Mouse (Mus musculus) midbrain, embryonic 10.5 days (tissue): ENCODE measurements around the gene Pak6. TPM values are rescaled to one million over a fixed set of nuclear protein-coding genes. Genes with fewer than 3 reads are reported as not detected.

Source experiments
- DNase-seq: peaks from one replicate; pipeline ENCODE4 v3.0.0-alpha.2; 2017; ENCODE audit warnings: low spot score
- H3K27ac ChIP-seq: fragments of 300-500 bp; sonication (generic); replicated peaks from 2 replicates; pipeline ENCODE4 v1.5.1; 2016; ENCODE audit warnings: mild to moderate bottlenecking
- H3K27me3 ChIP-seq: fragments of 300-500 bp; sonication (generic); 2 replicates; pipeline ENCODE4 v1.6.1; 2016; ENCODE audit warnings: low read depth, mild to moderate bottlenecking; ENCODE audit not compliant: poor library complexity, severe bottlenecking
- H3K36me3 ChIP-seq: fragments of 300-500 bp; sonication (generic); 2 replicates; pipeline ENCODE4 v1.6.1; 2016; ENCODE audit warnings: mild to moderate bottlenecking, moderate library complexity
- H3K4me1 ChIP-seq: fragments of 300-500 bp; sonication (generic); 2 replicates; pipeline ENCODE4 v1.6.1; 2016
- H3K4me3 ChIP-seq: fragments of 300-500 bp; sonication (generic); 2 replicates; pipeline ENCODE4 v1.5.1; 2016; ENCODE audit warnings: mild to moderate bottlenecking, moderate library complexity
- H3K9me3 ChIP-seq: fragments of 300-500 bp; sonication (generic); replicated peaks from 2 replicates; pipeline ENCODE4 v1.6.1; 2016; ENCODE audit warnings: mild to moderate bottlenecking
- WGBS: fragments of 180-500 bp; shearing (Covaris S2); methylation state at CpG from one replicate; pipeline ENCODE4 v1.1.7; 2016; 5-methylcytosine and 5-hydroxymethylcytosine counted together
- polyA plus RNA-seq: library from polyadenylated mRNA; unstranded; fragments of >200 nt; fragmentation: Nextera tagmentation; extraction: Ambion mirVana; gene quantifications from 2 replicates; pipeline ENCODE4 v1.2.1, GENCODE M21; 2016

Gene Pak6
- polyA plus RNA-seq, 1 experiment from 2014 or later: 0.26 TPM

DNA sequence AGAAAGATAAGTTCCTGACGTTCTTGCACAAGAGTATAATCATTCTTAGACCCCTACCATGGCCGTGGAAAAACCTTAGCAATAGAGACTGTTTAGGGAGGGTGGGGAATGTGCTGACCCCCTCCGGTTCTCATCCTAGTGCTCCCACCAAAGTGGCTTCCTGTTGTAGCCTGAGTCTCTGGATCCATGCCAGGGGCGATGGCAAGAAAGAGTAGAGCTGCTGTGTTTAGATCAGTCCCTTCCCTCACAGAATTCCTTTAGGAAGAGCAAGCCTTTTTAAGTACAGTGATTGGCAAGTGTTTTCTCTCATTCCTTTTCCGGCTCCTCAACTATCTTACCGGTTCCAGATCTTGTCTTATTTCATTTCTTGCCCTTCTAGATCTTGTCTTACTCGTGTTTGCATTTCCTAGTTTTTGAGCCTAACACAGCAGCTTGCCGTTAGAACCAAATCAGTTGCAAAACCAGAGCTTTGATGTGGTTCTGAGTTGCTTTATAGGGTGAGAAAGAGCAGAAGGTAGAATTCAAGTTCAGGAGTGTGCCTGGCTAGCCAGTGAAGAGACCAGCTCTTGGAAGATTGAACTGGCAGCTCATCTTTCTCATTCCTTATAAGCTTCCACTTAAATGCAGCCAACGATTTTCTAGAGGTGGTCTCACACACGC lies 84.3 kb downstream of the Pak6 start:
- Histone ChIP-seq H3K4me1 (peaks cover 65% of the 10 kb centered on the region), H3K27ac (no peak overlapping the region), H3K9me3 (no peaks in the 10 kb centered on the region), H3K36me3 (peaks cover 20% of the 10 kb centered on the region), H3K4me3 (peak overlapping the region; percentile 98), H3K27me3 (peaks cover 41% of the 10 kb centered on the region)
- DNase-seq: no peak
- WGBS: 52% methylated on average over 10 of the region's 10 CpGs

Other genes with a start within 250 kb of the Pak6 start
- gene Srp14, start 183.6 kb upstream of the Pak6 start, polyA plus RNA-seq: 261 and 272 TPM in 2 replicates
- gene Bmf, start 113.6 kb upstream of the Pak6 start, polyA plus RNA-seq: 2.9 and 3.0 TPM in 2 replicates
- gene Bub1b, start 65.1 kb upstream of the Pak6 start, polyA plus RNA-seq: 146 and 150 TPM in 2 replicates
- gene Ankrd63, start 40.7 kb downstream of the Pak6 start, polyA plus RNA-seq: not detected in 2 replicates
- gene Plcb2, start 65.1 kb downstream of the Pak6 start, polyA plus RNA-seq: 0.09 and 0.34 TPM in 2 replicates
- 24.2 and 24.6 TPM in 2 replicates for gene Inafm2, start 82.5 kb downstream of the Pak6 start, polyA plus RNA-seq
- 0.42 and 1.1 TPM in 2 replicates for gene Ccdc9b, start 99.4 kb downstream of the Pak6 start, polyA plus RNA-seq
- gene Phgr1, start 109.5 kb downstream of the Pak6 start, polyA plus RNA-seq: not detected in 2 replicates
- 3.1 and 7.5 TPM in 2 replicates for gene Disp2, start 116.4 kb downstream of the Pak6 start, polyA plus RNA-seq
- gene Knstrn, start 150.7 kb downstream of the Pak6 start, polyA plus RNA-seq: 181 and 184 TPM in 2 replicates
- gene Ivd, start 198.7 kb downstream of the Pak6 start, polyA plus RNA-seq: 63.3 and 67.3 TPM in 2 replicates
- 3.8 and 3.9 TPM in 2 replicates for gene Bahd1, start 237.1 kb downstream of the Pak6 start, polyA plus RNA-seq